Mouse (Mus musculus) c-Kit-positive CD71-positive TER-119-positive erythroid progenitor cells, embryonic 14.5 days (primary cell): ENCODE results near the gene Pax6.

Experiments
- DNase-seq: peaks from one replicate; pipeline ENCODE4 v3.0.0-alpha.2; 2013; ENCODE audit warnings: low spot score

Gene Pax6

DNA sequence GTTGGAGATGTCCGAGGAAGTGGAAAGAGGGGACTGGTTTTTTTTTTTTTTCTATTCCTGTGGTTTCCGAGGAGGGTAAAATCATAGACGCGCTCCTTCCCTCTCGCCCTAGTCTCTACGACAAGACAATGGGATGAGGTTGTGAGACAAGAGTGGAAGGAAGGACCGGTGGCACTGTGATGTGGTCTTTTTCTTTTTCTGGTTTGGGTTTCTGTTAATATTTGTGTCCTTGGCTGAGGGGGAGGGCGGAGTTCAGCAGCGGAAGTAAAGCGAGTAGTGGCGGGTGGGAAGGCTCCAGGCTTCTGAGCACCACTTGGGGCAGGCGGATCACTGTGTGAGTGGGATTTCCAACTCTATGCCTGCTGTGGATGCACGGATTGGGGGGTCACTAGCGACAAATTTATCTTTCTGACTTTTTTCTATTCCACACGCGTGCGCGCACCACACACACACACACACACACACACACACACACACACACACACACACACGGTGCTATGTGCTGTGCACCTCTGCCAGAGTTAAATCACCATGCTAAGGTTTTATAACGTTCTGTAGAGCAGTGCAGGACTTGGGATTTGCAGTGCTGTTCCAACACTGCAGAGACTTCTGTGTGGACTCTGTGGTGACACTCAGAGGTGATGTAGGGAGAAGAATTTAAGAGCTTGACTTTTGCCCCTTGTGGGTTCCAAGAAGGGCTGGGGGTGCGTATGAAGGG, 14.1 kb downstream of the Pax6 start:
- DNase-seq, result no peak

DNA sequence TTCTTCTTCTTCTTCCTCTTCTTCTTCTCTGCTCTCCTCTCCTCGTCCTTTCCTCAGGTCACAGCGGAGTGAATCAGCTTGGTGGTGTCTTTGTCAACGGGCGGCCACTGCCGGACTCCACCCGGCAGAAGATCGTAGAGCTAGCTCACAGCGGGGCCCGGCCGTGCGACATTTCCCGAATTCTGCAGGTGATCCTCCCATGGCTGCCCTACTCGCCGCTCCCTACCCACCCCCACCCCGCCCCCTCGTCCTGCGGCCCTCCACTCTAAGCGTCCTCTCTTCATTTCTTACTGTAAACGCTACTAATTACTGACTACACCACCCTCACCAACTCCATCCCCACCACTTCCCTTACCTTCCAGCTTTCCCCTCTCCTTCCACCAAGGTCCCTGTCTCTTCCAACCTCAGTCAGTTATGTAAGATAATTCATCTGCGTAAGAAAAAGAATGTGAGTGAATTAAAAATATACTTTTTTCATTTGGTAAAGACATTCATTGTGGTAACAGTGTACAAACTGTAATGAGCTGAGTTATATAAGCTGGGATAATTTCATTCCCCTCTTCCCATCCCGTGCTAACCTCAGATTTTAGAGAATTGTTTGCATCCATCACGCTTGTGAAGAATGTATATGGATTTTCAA, 15.2 kb downstream of the Pax6 start:
- no peak for DNase-seq

DNA sequence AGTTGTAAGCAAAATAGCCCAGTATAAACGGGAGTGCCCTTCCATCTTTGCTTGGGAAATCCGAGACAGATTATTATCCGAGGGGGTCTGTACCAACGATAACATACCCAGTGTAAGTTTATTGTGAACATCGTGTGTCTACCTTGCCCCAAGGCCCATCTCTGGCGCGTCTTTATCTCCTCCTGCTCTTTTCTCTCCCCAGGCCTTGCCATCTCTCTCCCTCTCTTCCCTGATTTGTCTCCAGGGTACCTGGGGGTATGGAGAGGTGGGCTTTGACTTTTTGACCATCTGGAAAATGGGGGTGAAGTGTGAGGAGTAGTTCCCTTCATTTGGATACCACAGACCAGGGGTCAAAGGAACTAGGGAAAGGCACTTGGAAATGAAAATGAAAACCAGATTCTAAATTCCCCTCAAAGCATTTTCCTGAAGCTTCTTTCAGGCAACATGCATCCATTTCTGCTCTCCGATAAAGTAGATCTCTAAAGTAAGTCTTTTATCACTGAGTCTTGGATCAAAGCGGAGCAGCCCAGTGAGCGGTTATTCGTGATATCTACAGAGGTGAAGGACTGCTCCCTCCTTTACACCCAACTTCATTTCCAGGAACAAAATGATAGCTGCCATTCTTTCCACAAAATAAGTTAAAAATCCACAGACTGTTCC, 16.4 kb downstream of the Pax6 start:
- DNase-seq, result no peak

DNA sequence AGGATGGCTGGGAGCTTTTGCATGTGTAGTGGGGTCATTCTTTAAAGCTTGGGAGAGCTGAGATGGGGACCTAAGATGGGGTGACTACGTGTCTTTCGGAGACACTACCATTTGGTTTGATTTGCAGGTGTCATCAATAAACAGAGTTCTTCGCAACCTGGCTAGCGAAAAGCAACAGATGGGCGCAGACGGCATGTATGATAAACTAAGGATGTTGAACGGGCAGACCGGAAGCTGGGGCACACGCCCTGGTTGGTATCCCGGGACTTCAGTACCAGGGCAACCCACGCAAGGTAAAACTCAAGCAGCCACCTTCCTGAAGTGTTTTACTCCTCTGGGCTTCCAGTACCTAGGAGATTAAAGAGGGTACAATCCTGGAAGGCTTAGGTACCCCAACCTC, 17.0 kb downstream of the Pax6 start:
- DNase-seq, result no peak

DNA sequence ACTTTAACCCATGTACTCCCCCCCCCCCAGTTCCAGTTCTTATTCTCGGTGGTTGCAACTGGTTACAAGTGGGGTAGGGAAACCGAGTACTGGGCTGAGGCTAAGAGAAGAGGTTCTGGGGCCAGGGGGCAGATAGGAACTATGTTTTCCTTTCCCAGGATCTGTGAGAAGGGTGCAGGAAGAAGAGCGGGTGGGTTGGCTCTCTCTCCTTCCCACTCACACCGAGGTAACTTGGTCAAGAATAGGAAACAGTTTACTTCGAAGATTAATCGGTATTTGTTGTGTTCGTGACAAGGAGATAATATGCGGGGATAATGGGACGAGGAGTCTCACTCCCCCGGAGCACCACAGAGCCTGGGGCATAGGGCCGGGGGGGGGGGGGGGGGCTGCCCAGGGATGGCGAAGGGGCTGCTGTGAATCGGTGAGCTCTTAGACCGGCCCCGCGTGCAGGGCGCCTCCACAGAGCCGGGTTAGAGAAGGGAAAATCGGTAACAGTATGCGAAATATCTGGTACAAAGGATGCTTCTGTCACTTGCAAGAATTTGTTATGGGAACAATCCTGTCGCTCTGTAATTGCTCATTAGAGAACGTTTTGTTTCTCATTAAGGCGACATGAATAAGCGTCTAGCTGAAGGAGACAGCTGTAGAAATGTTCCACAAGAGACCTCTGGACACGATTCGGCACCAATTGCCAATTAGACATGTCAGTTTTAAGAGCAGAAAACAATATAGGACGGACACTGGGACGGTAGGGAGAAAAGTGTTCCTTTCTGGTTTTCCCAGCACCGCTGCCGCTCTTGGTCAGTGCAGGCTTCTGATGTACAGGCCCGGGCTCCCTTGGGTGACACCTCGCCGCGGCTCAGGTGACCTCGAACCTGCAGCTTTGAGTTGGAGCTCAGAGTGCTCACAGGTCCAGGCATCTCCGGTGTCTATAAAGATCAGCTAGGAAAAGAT, 17.9 kb downstream of the Pax6 start:
- no peak for DNase-seq

DNA sequence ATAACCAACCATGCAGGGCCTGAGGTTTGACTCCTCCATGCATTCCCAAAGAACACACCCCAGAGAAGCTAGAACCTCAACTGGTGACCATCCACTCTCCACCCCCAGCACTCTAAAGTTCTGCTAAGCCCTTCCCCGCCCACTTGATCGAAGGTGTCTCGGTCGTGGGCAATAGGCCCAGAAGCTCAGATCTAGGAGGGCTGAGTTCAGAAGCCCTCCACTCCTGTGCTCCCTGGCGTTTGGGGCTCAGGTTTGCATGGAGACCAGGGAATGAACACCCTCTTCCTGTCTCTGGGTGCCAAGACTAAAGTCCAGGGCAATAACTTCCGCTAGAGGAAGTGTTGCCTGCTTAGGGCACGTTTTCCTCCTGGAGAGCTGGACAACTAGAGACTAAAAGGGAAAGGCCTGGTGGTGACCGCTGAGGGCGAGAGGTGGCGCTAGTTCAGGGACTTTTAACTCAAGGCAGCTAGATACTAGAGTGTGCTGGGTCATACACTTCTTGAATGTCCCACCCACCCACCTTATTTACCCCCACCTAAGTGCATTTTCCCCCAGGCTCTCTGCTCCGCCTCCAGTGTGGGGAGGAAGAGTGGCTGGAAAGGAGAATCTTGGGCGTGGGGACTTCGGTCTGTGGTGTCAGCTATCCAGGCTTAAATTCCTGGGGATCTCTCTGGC, 18.8 kb downstream of the Pax6 start:
- no peak for DNase-seq

DNA sequence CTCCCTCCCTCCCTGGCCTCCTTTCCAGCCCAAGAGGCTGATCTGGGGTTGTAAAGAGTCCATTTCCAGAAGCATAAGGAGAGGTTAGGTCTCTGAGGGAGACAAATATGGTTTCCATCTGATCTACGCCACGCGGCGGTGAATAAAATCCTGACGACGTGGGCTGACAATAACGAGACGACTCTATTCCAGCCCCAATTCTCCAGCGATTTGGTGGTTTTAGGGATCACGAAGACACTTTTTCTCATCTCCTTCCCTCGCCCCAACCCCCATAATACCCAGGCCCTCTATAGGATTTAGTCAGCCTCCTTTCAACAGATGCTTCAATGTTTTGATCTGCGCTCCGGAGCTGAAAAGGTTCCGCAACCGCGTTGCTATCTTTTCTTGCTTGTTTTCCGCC, 19.3 kb downstream of the Pax6 start:
- DNase-seq, result no peak

DNA sequence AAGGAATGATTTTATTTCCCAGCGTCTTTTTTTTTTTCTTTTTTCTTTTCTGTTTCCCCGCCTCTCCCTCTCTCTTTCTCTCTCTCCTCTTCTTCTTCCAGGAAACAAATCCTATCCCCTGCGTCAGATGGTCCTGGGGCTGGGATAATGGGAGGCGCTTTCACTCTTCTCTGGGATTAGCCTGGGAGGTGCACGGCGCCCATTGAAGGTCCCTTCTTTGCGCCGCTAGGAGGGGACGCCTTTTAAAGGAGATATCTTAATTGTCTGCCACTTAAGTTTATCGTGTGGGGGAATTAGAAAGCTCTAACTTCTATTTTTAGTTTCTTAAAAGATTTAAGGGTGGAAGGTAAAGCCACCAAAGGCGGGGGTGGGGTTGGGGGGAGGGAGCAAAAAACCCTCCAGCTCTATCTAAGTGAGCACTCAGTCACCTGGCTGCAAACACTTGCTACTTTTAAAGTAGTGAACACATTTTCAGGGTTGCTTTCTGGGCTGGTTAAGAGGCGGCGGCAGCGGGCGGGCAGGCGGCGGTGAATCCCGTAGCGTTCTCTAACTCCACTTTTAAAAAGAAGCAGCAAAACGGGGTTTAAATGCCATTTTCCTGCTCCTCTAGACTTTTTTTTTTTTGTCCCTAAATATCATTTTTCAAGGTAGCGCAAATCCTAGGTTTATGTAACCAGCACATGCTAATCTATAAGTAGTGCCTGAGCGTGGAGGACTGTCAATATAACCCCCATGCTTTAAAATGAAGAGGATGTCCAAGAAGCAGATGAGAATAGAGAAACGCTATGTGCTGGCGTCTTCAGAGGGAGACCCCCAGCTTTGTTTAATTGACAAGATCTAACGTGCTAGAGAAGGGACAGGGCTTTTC, 20.0 kb downstream of the Pax6 start:
- no peak for DNase-seq

DNA sequence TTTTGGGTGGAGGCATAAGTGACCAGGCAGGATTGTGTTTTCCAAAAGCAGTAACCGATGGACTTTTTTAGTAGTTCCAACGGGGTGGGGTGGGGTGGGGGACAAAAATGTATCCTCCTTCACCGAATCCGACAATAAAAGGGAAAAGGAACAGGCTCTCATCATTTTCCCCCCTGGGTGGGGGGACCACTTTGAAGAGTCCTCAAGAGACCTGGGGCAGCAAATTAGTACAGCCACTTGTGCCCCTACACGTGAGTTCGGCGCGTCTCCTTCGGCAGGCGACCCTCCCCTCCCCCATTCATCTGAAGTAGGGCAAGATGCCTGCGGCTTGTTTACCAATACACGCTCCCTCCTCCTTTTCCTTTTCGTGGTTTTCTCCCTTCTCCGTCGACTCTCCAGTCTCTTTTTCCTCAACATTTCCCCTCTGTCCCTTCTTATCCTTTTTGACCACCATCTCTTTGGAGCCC, 20.6 kb downstream of the Pax6 start:
- no peak for DNase-seq

DNA sequence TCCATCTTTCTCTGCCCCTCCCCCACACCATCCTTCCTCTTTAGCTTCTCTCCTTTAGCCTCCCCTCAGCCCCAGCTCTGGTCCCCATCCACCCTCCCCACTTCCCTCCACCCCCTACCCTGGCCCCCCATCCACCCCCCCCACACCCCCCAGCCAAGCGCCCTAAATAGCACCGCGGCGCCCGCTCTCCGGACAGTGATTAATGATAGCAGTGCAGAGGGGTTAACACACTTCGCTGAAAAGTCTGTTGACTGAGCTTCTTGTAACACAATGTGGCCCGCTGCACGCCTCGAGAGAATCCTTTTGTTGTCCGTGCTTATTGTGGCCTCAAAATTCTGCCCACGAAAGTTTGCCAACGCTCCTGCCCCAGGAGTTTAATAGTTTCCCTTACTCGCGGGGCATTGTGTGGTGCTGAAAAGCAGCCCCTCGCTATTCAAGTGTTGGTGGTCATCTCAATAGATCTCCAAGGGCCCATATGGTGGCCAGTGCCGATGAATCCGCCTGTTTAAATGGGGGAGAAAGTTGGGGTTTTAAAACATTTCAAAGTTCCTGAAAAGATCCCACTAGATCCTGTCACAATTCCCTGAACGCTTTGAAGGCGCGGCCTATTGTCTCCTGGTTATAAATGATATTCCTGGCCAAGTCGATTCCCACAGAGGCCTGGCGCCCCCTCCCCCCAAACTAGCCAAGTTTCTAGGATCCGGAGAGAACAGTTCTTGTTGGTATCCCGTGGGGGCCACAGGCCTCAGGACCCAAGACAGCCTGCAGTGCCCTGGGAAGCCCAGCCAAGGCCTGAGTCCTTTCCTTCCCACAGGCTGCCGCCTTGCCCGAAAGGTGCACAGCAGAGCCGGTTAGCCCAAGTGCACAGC, 21.3 kb downstream of the Pax6 start:
- DNase-seq, result no peak

DNA sequence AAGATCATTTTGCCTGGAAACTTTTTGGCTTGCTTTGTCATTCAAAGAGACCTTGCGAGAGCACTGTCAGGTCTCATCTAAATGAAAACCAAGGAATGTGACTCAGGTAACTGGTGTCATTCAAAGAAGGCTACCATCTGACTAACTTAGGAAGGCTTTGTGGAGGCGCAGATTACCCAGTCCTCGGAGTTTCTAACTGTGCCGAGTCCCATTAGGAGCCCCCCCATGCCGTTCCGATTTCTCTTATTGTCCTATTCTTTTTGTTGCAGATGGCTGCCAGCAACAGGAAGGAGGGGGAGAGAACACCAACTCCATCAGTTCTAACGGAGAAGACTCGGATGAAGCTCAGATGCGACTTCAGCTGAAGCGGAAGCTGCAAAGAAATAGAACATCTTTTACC, 22.6 kb downstream of the Pax6 start:
- no peak for DNase-seq

DNA sequence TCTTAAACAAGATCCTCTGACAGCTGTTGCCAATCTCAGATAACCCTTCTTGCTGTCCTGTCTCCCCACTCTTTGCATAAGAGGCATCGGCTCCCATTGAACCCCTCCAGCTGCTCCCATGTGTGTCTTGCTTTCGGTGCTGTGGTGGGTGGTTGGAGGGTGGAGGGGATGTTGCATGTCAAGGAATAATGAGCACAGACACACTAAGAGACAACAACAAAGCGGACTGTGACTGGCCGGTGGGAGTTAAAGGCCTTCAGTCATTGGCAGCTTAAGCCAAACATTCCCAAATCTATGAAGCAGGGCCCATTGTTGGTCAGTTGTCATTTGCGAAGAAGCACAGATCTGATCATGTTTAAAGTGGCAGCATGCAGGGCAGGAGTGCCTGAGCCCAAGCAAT, 29.0 kb downstream of the Pax6 start:
- DNase-seq, result no peak

DNA sequence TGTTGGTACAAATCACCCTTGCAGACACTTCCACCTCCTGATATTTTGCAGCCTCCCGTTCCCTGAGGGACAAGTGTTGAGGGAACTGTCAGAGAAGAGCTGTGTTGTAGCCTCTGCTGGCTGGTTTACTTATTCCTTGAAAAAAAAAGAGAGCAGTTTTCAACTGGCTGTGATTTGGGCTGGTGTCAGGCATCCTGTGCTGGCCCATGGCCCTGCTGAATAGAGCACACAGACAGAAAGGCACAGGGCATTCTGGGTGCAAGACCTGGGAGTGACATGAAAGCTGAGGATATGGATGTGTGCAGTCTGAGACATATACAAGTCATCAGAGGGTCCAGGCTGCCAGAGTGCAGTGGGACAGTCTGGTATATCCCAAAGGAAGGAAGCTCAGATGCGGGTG, 29.9 kb downstream of the Pax6 start:
- no peak for DNase-seq

DNA sequence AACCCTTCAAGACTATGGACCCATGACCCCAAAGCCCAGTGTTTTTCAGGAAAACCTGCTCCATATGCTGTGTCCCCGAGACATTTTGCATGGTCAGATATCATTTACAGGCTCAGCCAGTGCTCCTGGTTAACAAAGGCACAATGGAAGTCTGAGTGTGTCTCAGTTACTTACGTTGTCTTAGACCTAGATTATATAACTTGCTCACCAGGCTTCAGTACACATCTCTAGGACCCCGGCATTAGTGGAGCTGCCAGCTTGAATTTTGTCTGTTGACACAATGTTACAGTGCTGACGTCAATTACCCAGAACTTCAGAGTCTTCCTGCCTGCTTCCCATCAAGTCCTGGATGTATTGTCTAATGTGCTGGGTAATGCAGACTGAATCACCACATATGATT, 33.1 kb downstream of the Pax6 start:
- no peak for DNase-seq

DNA sequence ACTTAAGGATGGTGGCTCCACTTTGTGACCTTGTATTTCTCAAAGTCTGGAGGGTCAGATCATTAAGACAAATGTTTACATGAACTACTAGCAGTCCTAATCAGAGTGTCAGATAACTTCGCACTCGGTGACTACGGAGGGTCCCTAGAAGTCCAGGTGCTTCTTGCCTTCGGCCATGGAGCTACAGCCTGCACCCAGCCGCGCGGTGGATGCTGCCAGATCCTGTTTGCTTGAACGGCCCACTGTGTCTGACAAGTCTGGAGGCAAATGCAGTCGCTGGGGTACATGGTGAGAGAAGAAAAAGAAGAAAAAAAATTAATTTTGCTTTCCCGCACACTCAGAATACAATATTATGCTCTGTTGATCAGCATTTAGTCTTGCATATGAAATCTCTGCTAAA, 33.9 kb downstream of the Pax6 start:
- no peak for DNase-seq

DNA sequence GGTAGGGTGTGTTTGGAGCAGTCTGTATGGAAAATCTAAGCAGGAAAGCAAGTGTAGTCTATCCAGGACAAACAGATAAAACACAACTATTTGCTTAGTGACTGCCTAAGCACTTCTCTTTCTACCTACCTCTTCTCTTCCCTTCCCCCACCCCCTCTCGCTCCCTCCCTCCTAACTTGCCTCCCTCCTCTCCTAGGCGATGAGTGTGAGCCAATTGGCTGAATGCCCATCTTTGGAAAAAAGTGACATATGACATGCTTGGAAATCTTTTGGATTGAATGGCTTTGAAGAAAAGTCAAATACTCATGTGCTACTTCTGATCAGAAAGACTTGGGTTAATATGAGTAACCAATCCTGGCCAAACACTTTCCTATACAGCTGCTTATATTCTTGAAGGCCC, 36.6 kb downstream of the Pax6 start:
- DNase-seq, result no peak

DNA sequence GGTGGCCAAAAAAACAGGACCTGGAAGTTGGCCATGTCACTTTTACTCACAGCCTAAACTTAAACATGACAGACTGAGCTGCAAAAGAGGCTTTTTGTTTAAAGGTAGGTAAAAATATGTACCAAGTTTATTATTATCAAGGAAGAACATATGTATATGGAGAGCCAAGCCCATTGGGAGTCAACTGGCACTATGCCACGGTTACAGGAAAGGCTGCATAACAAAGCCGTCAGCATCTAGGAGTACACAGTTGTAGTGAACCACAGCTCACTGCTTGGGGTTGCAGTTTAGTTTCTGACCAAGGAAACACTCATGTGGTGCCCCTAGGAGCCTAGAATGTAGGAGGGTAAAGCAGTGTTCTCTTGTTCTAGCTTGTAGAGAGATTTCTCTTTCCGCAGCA, 40.4 kb downstream of the Pax6 start:
- DNase-seq, result no peak

DNA sequence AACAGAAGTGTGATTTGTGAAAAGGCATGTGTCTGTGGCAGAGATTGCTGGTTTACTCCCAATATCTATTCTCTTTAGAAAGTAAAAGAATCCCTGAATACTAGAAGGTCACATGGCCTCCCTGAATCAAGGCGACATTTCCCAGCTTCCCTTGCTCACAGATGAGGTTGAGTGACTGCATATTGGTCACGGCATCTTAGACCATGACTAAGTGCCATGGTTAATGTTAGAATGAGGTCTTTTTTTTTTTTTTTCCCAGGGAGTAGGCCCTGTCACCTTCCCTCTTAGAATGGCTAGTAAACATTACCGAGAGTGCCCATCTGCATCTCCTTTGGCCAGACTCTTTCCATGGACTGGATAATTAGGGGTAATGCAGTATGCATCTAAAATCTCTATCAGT, 41.8 kb downstream of the Pax6 start:
- DNase-seq, result no peak

DNA sequence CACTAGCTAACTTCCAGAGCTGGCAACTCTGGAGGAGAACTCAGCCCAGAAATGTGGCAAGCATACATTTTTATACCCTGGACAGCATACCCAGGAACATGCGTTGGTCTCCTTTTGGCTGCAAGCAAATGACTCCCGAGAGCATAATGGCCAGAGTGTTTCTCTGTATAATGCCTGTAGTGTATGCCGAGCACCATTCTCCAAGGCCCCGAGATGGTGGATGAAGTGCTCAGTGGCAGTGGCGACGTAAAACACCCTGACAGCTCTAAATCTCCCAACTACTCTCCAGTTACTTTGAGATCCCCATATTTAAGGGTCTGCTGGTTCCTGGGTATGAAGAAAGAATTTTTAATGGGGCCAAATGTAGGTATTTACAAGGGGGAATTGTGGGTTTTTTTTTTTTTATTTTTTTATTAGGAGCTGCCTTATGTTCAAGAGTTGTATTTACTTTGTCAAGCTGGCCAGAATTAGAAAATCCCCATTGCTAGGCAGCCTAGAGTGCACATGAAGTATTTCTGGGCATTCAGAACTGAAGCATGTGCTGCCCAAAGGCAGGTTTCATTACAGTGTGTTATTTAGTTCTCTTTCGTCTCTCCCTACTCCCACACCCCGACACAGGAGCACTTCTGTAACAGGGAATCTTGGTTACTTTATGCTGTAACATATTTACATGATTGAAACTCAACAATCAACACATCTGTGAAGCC, 46.9 kb downstream of the Pax6 start:
- no peak for DNase-seq
